Mouse (Mus musculus) C2C12 (cell line): ENCODE results near the gene Pqbp1. TPM values are rescaled to one million over a fixed set of nuclear protein-coding genes. Genes with fewer than 3 reads are reported as not detected.

Experiments
- H3K27me3 ChIP-seq: one replicate; pipeline ENCODE4 v1.6.1; 2011; ENCODE audit not compliant: control insufficient read depth, insufficient read depth, insufficient read length
- H3K36me3 ChIP-seq: one replicate; pipeline ENCODE4 v1.6.1; 2011; ENCODE audit not compliant: control insufficient read depth, insufficient read depth
- H3K4me3 ChIP-seq: one replicate; pipeline ENCODE4 v1.5.1; 2011; ENCODE audit warnings: mild to moderate bottlenecking, control low read depth; ENCODE audit not compliant: poor library complexity, insufficient read depth, severe bottlenecking
- H3K79me2 ChIP-seq: one replicate; pipeline ENCODE4 v1.6.1; 2011; ENCODE audit not compliant: control insufficient read depth, insufficient read depth
- H3K79me3 ChIP-seq: one replicate; pipeline ENCODE4 v1.6.1; 2011; ENCODE audit warnings: low read depth, control low read depth
- H3ac ChIP-seq: one replicate; pipeline ENCODE3; 2011; ENCODE audit warnings: low read depth; ENCODE audit not compliant: control insufficient read depth, insufficient read length
- CEBPB ChIP-seq: IDR thresholded peaks from one replicate; pipeline ENCODE4 v1.6.1; 2011; ENCODE audit warnings: low read depth, mild to moderate bottlenecking, control low read depth, moderate library complexity
- CTCF ChIP-seq: IDR thresholded peaks from one replicate; pipeline ENCODE4 v1.5.1; 2011; ENCODE audit not compliant: control insufficient read depth, insufficient read depth, insufficient read length
- FOSL1 ChIP-seq: IDR thresholded peaks from one replicate; pipeline ENCODE4 v1.8.0; 2011; ENCODE audit warnings: mild to moderate bottlenecking, low read length; ENCODE audit not compliant: poor library complexity, insufficient read depth, severe bottlenecking
- MAX ChIP-seq: IDR thresholded peaks from one replicate; pipeline ENCODE4 v1.6.1; 2011; ENCODE audit warnings: mild to moderate bottlenecking, control low read depth
- MYOD1 ChIP-seq: IDR thresholded peaks from one replicate; pipeline ENCODE4 v1.6.1; 2011; ENCODE audit warnings: low read depth; ENCODE audit not compliant: control insufficient read depth, insufficient read length
- MYOG ChIP-seq: IDR thresholded peaks from one replicate; pipeline ENCODE4 v1.6.1; 2011; ENCODE audit not compliant: control insufficient read depth, insufficient read length; ENCODE audit errors: extremely low read depth
- USF1 ChIP-seq: IDR thresholded peaks from one replicate; pipeline ENCODE4 v1.6.1; 2011; ENCODE audit warnings: low read depth, mild to moderate bottlenecking, control low read depth, moderate library complexity
- long read RNA-seq, 2 experiments: library from polyadenylated mRNA; unstranded; transcript quantifications; one replicate each; pipeline ENCODE4 v2.0.0; 2019 to 2020
- polyA plus RNA-seq: library from polyadenylated mRNA; unstranded; fragments of >200 nt; fragmentation: generic; extraction: Trizol; gene quantifications from one replicate; pipeline ENCODE4 v1.2.1, GENCODE M21; 2012; ENCODE audit warnings: missing spikeins

Gene Pqbp1
- 79.2 TPM for polyA plus RNA-seq
- long read RNA-seq, experiment 1, transcript Pqbp1-203 (7 exons, 1,148 nt), result major isoform, 26 of 64 reads
- long read RNA-seq, experiment 1, transcript Pqbp1-201 (7 exons, 1,104 nt), result minor isoform, 15 of 64 reads
- long read RNA-seq, experiment 1, partial matches to known transcripts, result 9 of 64 reads
- long read RNA-seq, experiment 1, other reads (novel, unspliced or antisense), result 10 of 64 reads
- long read RNA-seq, experiment 2, transcript Pqbp1-203 (7 exons, 1,148 nt), result major isoform, 26 of 43 reads
- long read RNA-seq, experiment 2, transcript Pqbp1-201 (7 exons, 1,104 nt), result minor isoform, 11 of 43 reads
- long read RNA-seq, experiment 2, partial matches to known transcripts, result 0 of 43 reads
- long read RNA-seq, experiment 2, other reads (novel, unspliced or antisense), result 5 of 43 reads

GRCm38 (mm10) chrX:7898880-7899874, at the start of gene Pqbp1, which contains the start of gene Timm17b:
Gene Pqbp1 (minus strand): TSS chrX:7899269.
Gene Timm17b (plus strand): TSS chrX:7899357.
- H3K27me3 ChIP-seq, result no peaks in the 10 kb centered on the region
- H3K79me3 ChIP-seq, result peaks cover 3% of the 10 kb centered on the region
- peaks cover 12% of the 10 kb centered on the region for H3K79me2 ChIP-seq
- H3K4me3 ChIP-seq, result peak within 1 kb of the TSS; percentile 50
- TF ChIP-seq MAX (peak; percentile 11), MYOG (no peak)
- H3ac ChIP-seq, result peak within 1 kb of the TSS; percentile 94
- H3K36me3 ChIP-seq, result peaks cover 11% of the 10 kb centered on the region

GRCm38 (mm10) chrX:7947900-7948492, 48.9 kb upstream of the Pqbp1 start:
- H3K79me3 ChIP-seq, result no peaks in the 10 kb centered on the region
- no peak for TF ChIP-seq CTCF
- TF ChIP-seq FOSL1, result no peak
- TF ChIP-seq CEBPB, result no peak
- TF ChIP-seq USF1, result no peak
- no peak for TF ChIP-seq MYOD1
- TF ChIP-seq MAX, result no peak
- TF ChIP-seq MYOG, result no peak
- no peak overlapping the region for H3K4me3 ChIP-seq
- no peaks in the 10 kb centered on the region for H3K36me3 ChIP-seq
- H3K27me3 ChIP-seq, result no peaks in the 10 kb centered on the region
- no peaks in the 10 kb centered on the region for H3K79me2 ChIP-seq
- no peak overlapping the region for H3ac ChIP-seq

GRCm38 (mm10) chrX:7947108-7947899, 48.2 kb upstream of the Pqbp1 start, which contains the start of gene Hdac6:
Gene Hdac6 (minus strand): TSS chrX:7947889.
- no peaks in the 10 kb centered on the region for H3K27me3 ChIP-seq
- peak within 1 kb of the TSS; percentile 59 for H3ac ChIP-seq
- TF ChIP-seq CTCF (no peak), FOSL1 (no peak), MAX (peak; percentile 8), MYOD1 (no peak), MYOG (no peak), USF1 (no peak)
- no peaks in the 10 kb centered on the region for H3K79me3 ChIP-seq
- H3K4me3 ChIP-seq, result peak within 1 kb of the TSS; percentile 29
- no peaks in the 10 kb centered on the region for H3K36me3 ChIP-seq
- H3K79me2 ChIP-seq, result no peaks in the 10 kb centered on the region

- no peaks in the 10 kb centered on the region for H3K27me3 ChIP-seq
- TF ChIP-seq FOSL1 (no peak), MAX (no peak), CTCF (no peak), MYOD1 (no peak), MYOG (no peak)
- no peak overlapping the region for H3ac ChIP-seq
- H3K4me3 ChIP-seq, result no peak overlapping the region
- no peaks in the 10 kb centered on the region for H3K79me3 ChIP-seq
- H3K36me3 ChIP-seq, result no peaks in the 10 kb centered on the region
- H3K79me2 ChIP-seq, result no peaks in the 10 kb centered on the region
These were observed 46.5 kb upstream of the Pqbp1 start for GRCm38 (mm10) chrX:7945618-7946017.

GRCm38 (mm10) chrX:7937667-7938066, 38.6 kb upstream of the Pqbp1 start:
- no peaks in the 10 kb centered on the region for H3K79me2 ChIP-seq
- TF ChIP-seq MAX, result no peak
- peak; percentile 56 for TF ChIP-seq FOSL1
- H3K27me3 ChIP-seq, result no peaks in the 10 kb centered on the region
- peaks cover 3% of the 10 kb centered on the region for H3K36me3 ChIP-seq
- no peaks in the 10 kb centered on the region for H3K79me3 ChIP-seq
- H3ac ChIP-seq, result no peak overlapping the region
- H3K4me3 ChIP-seq, result no peak overlapping the region
